Mouse (Mus musculus): ENCODE results near the gene Arg1. TPM values are rescaled to one million over a fixed set of nuclear protein-coding genes. Genes with fewer than 3 reads are reported as not detected.

Gene Arg1
- total RNA-seq, 2 experiments from 2014 or later: 1.3 to 2.3 TPM

- ATAC-seq (replicated peaks; ENCODE audit: low FRiP score, poor library complexity, severe bottlenecking): no peak
Measured at GRCm38 (mm10) chr10:24922977-24923376, 4.3 kb downstream of the Arg1 start.

GRCm38 (mm10) chr10:24915486-24915885, 11.8 kb downstream of the Arg1 start:
- no peak for ATAC-seq (replicated peaks; ENCODE audit: low FRiP score, poor library complexity, severe bottlenecking)

- ATAC-seq (replicated peaks; ENCODE audit: low FRiP score, poor library complexity, severe bottlenecking): no peak
Measured at GRCm38 (mm10) chr10:24912576-24912975, 14.7 kb downstream of the Arg1 start.

GRCm38 (mm10) chr10:24911199-24911598, 16.1 kb downstream of the Arg1 start:
- ATAC-seq (replicated peaks; ENCODE audit: low FRiP score, poor library complexity, severe bottlenecking): no peak

- ATAC-seq (replicated peaks; ENCODE audit: low FRiP score, poor library complexity, severe bottlenecking): no peak
Measured at GRCm38 (mm10) chr10:24905627-24906026, 21.7 kb downstream of the Arg1 start.

- no peak for ATAC-seq (replicated peaks; ENCODE audit: low FRiP score, poor library complexity, severe bottlenecking)
Measured at GRCm38 (mm10) chr10:24895927-24896326, 31.4 kb downstream of the Arg1 start.

- ATAC-seq (replicated peaks; ENCODE audit: low FRiP score, poor library complexity, severe bottlenecking): no peak
Measured at GRCm38 (mm10) chr10:24888343-24888742, 38.9 kb downstream of the Arg1 start.

GRCm38 (mm10) chr10:24886008-24886407, 41.3 kb downstream of the Arg1 start:
- ATAC-seq (replicated peaks; ENCODE audit: low FRiP score, poor library complexity, severe bottlenecking): no peak

GRCm38 (mm10) chr10:24873624-24874023, 53.7 kb downstream of the Arg1 start:
- no peak for ATAC-seq (replicated peaks; ENCODE audit: low FRiP score, poor library complexity, severe bottlenecking)

- peak; percentile 100 for ATAC-seq (replicated peaks; ENCODE audit: low FRiP score, poor library complexity, severe bottlenecking)
Measured at GRCm38 (mm10) chr10:24869760-24870290, 57.5 kb downstream of the Arg1 start, which contains the start of gene Med23. TSS of gene Med23 (plus strand) at chr10:24869986.

Other genes starting within 250 kb of the Arg1 start
- 0.84 and 1.1 TPM in 2 replicates for gene Enpp1, start 215.3 kb downstream of the Arg1 start, total RNA-seq (2015; ENCODE audit: low replicate concordance)
- 1.4 and 2.0 TPM in 2 replicates for gene Enpp1, start 215.3 kb downstream of the Arg1 start, total RNA-seq (2017; ENCODE audit: low replicate concordance)
- 1.3 and 2.9 TPM in 2 replicates for gene Enpp3, start 84.7 kb downstream of the Arg1 start, total RNA-seq (2015; ENCODE audit: low replicate concordance)
- gene Enpp3, start 84.7 kb downstream of the Arg1 start, total RNA-seq (2017; ENCODE audit: low replicate concordance): 0.30 and 1.4 TPM in 2 replicates
- gene Med23, start 57.5 kb downstream of the Arg1 start, total RNA-seq (2015; ENCODE audit: low replicate concordance): 14.4 and 22.6 TPM in 2 replicates
- gene Med23, start 57.5 kb downstream of the Arg1 start, total RNA-seq (2017; ENCODE audit: low replicate concordance): 14.2 and 35.2 TPM in 2 replicates

Data from erythroid progenitor cell, adult 5-6 weeks (primary cell).